Mouse (Mus musculus): ENCODE results near the gene Olfr148.

The Olfr148 gene

GRCm38 (mm10) chr9:39610355-39610754 lies at the start of gene Olfr148:
TSS of gene Olfr148 (plus strand) at chr9:39610655.
- in situ Hi-C loops (cut with MboI): no loop called here

- in situ Hi-C loops (cut with MboI): no loop called here
These were observed 35.0 kb upstream of the Olfr148 start, which contains the start of gene Olfr959 for GRCm38 (mm10) chr9:39575469-39575868. TSS of gene Olfr959 (minus strand) at chr9:39575569.

GRCm38 (mm10) chr9:39577050-39577449 lies 33.4 kb upstream of the Olfr148 start:
- in situ Hi-C loops (cut with MboI): no loop called here

- in situ Hi-C loops (cut with MboI): no loop called here
These were observed 7.7 kb upstream of the Olfr148 start for GRCm38 (mm10) chr9:39602536-39603332.

- in situ Hi-C loops (cut with MboI): no loop called here
These were observed 7.1 kb upstream of the Olfr148 start for GRCm38 (mm10) chr9:39603333-39603845.

- in situ Hi-C loops (cut with MboI): no loop called here
These were observed 6.4 kb upstream of the Olfr148 start, which contains the start of gene AW551984 for GRCm38 (mm10) chr9:39603999-39604453. TSS of gene AW551984 (minus strand) at chr9:39604403.

- in situ Hi-C loops (cut with MboI): no loop called here
These were observed 2.0 kb upstream of the Olfr148 start for GRCm38 (mm10) chr9:39608497-39608896.

- in situ Hi-C loops (cut with MboI): no loop called here
These were observed 1.5 kb downstream of the Olfr148 start for GRCm38 (mm10) chr9:39611953-39612352.

- in situ Hi-C loops (cut with MboI): no loop called here
These were observed 10.6 kb downstream of the Olfr148 start, which contains the start of gene Olfr960 for GRCm38 (mm10) chr9:39621073-39621472. TSS of gene Olfr960 (plus strand) at chr9:39621373.

- in situ Hi-C loops (cut with MboI): no loop called here
These were observed 13.3 kb downstream of the Olfr148 start for GRCm38 (mm10) chr9:39623783-39624182.

GRCm38 (mm10) chr9:39624711-39625110 lies 14.3 kb downstream of the Olfr148 start:
- in situ Hi-C loops (cut with MboI): no loop called here

- in situ Hi-C loops (cut with MboI): no loop called here
These were observed 18.6 kb downstream of the Olfr148 start for GRCm38 (mm10) chr9:39629069-39629468.

GRCm38 (mm10) chr9:39633913-39634594 lies 23.6 kb downstream of the Olfr148 start:
- in situ Hi-C loops (cut with MboI): no loop called here

- in situ Hi-C loops (cut with MboI): no loop called here
These were observed 34.3 kb downstream of the Olfr148 start, which contains the start of gene Olfr961 for GRCm38 (mm10) chr9:39644785-39645184. TSS of gene Olfr961 (plus strand) at chr9:39645085.

- in situ Hi-C loops (cut with MboI): no loop called here
These were observed 36.9 kb downstream of the Olfr148 start for GRCm38 (mm10) chr9:39647382-39647781.

GRCm38 (mm10) chr9:39654756-39655396 lies 44.4 kb downstream of the Olfr148 start:
- in situ Hi-C loops (cut with MboI): no loop called here

Measured in mature B cell (primary cell).